Mouse (Mus musculus) CD4-positive, CD25-positive, alpha-beta regulatory T cell (primary cell): Measurements from ENCODE around the gene Lipo4. TPM values are rescaled to one million over a fixed set of nuclear protein-coding genes. Genes with fewer than 3 reads are reported as not detected.

Source experiments
- polyA plus RNA-seq: library from polyadenylated mRNA; unstranded; fragments of 100-300 nt; shearing (Covaris generic); gene quantifications from one replicate; pipeline ENCODE4 v1.2.1, GENCODE M21; 2017

Lipo4 gene
- polyA plus RNA-seq = not detected

GRCm38 (mm10) chr19:33517680-33518079 lies at the start of gene Lipo4:
Lipo4 (minus strand) TSS chr19:33517780.

Other genes starting within 250 kb of the Lipo4 start
- gene Rnls, start 125.5 kb downstream of the Lipo4 start, polyA plus RNA-seq = 3.1 TPM
- gene Gm8978, start 107.5 kb upstream of the Lipo4 start, polyA plus RNA-seq = not detected
- gene Lipo2, start 233.6 kb upstream of the Lipo4 start, polyA plus RNA-seq = not detected
- 19.9 TPM for gene Lipo3, start 244.2 kb upstream of the Lipo4 start, polyA plus RNA-seq